Mouse (Mus musculus) intestine, embryonic 14.5 days (tissue): ENCODE data around the gene Dpep1. TPM values are rescaled to one million over a fixed set of nuclear protein-coding genes. Genes with fewer than 3 reads are reported as not detected.

ENCODE experiments used
- ATAC-seq: fragments of 200-750 bp; cut with Nextera tagmentation; replicated peaks from 2 replicates; pipeline ENCODE4 v1.8.0; 2017; ENCODE audit warnings: low read depth, moderate number of reproducible peaks, moderate TSS enrichment, moderate library complexity; ENCODE audit not compliant: low FRiP score, low TSS enrichment
- DNase-seq: peaks from one replicate; pipeline ENCODE4 v3.0.0-alpha.2; 2018; ENCODE audit warnings: low spot score
- H3K27ac ChIP-seq: fragments of 300-500 bp; sonication (generic); 2 replicates; pipeline ENCODE4 v1.5.1; 2014; ENCODE audit warnings: low read depth, mild to moderate bottlenecking, control low read depth
- H3K27me3 ChIP-seq: fragments of 300-500 bp; sonication (generic); replicated peaks from 2 replicates; pipeline ENCODE4 v1.6.1; 2014; ENCODE audit warnings: low read length, control low read depth; ENCODE audit not compliant: control insufficient read depth, insufficient read depth
- H3K36me3 ChIP-seq: fragments of 300-500 bp; sonication (generic); 2 replicates; pipeline ENCODE4 v1.6.1; 2014; ENCODE audit warnings: low read length, control low read depth; ENCODE audit not compliant: control insufficient read depth, insufficient read depth
- H3K4me1 ChIP-seq: fragments of 300-500 bp; sonication (generic); replicated peaks from 2 replicates; pipeline ENCODE4 v1.6.1; 2014; ENCODE audit warnings: low read length, control low read depth, mixed read lengths; ENCODE audit not compliant: control insufficient read depth, insufficient read depth
- H3K4me2 ChIP-seq: fragments of 300-500 bp; sonication (generic); 2 replicates; pipeline ENCODE4 v1.6.1; 2014; ENCODE audit warnings: low read length
- H3K4me3 ChIP-seq: fragments of 300-500 bp; sonication (generic); 2 replicates; pipeline ENCODE4 v1.5.1; 2014; ENCODE audit warnings: low read depth, low read length, control low read depth, mixed read lengths
- H3K9ac ChIP-seq: fragments of 300-500 bp; sonication (generic); 2 replicates; pipeline ENCODE4 v1.6.1; 2014; ENCODE audit warnings: mild to moderate bottlenecking, low read length
- H3K9me3 ChIP-seq: fragments of 300-500 bp; sonication (generic); 2 replicates; pipeline ENCODE4 v1.6.1; 2016; ENCODE audit warnings: low read length, control low read depth; ENCODE audit not compliant: control insufficient read depth
- WGBS: fragments of 180-500 bp; shearing (Covaris S2); extraction: QIAGEN DNeasy Blood & Tissue Kit; methylation state at CpG from one replicate; pipeline ENCODE4 v1.1.7; 2014; 5-methylcytosine and 5-hydroxymethylcytosine counted together
- polyA plus RNA-seq: library from polyadenylated mRNA; unstranded; fragments of >200 nt; fragmentation: Nextera tagmentation; extraction: Ambion mirVana; gene quantifications from 2 replicates; pipeline ENCODE4 v1.2.1, GENCODE M21; 2014

The Dpep1 gene
- polyA plus RNA-seq = 0.28 and 1.3 TPM in 2 replicates

DNA sequence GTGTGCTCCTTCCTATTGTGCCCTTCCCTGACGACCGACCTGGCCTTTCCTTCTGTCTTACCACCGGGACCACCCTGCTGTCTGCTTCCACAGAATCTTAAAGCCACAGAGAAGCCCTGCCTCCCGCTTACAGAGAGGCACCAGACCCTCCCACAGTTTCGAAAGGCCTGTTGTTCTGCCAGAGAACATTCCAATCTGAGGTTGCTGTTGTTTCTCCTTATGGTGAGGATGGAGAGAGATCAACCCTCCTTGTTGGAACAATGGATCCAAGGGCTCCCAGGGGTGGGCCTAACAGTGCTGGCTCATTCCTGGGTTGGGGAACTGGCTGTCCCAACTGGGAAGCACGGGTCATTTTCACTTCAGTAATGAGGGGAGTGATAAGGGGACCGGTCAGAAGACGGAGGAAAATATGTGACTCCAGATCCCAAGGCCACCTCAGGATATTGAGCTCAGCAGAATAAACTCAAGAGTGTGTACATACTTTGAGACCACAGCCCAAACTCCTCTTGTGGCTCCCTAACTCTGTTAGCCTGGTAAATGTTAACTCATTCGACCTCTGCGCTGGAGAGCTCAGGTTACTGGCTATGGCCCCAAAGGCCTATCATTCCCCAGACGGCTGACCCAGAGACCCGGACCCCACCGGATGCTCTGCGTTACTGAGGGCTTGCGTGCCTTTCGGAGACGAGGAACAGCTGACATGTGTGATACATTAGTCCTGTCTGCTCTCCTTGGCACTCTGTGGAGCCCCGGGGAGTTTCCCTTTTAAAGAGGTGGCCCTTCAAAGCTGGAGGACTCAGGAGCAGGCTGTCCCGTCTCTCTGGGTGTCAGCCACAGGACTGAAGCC is at the start of gene Dpep1:
TSS of gene Dpep1 (plus strand) at position 677 of the 844 bp plus-strand sequence.
- H3K27ac ChIP-seq = peak within 1 kb of the TSS; percentile 43; the same call in 1 of the 2 replicates
- H3K36me3 ChIP-seq = no peaks in the 10 kb centered on the region
- H3K9ac ChIP-seq = peak within 1 kb of the TSS; percentile 32; the same call in 1 of the 2 replicates
- ATAC-seq (0 out of 2 replicates have a peak, but pooled peaks have one; percentile 10), DNase-seq (peak; percentile 55)
- H3K4me3 ChIP-seq = no peak within 1 kb of the TSS
- H3K27me3 ChIP-seq = no peaks in the 10 kb centered on the region
- no peak within 1 kb of the TSS for H3K4me2 ChIP-seq
- H3K4me1 ChIP-seq = peaks cover 11% of the 10 kb centered on the region
- no peaks in the 10 kb centered on the region for H3K9me3 ChIP-seq
- 20% methylated on average over 19 of the region's 19 CpGs for WGBS

DNA sequence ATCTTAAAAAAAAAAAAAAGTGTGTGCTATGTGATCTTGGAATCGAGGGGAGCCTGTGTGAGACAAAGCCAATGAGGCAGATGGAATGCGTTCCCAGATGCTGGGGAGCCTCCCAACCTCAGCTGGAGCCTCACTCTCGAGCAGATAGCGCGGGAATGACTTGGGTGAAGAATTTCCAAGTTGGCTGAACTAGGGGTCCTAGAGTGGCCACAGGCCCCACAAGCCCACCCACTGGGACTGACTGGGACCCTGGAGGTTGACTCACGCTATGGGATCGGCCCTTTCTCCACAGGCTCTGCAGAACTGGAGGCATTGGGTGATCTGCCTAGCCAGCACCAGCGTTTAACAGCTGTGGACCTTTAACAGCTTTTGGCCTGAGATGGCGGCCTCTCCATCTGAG is 49.8 kb upstream of the Dpep1 start:
- ATAC-seq (no peak), DNase-seq (no peak)
- Histone ChIP-seq H3K4me1 (peaks cover 16% of the 10 kb centered on the region), H3K9ac (no peak overlapping the region), H3K4me2 (no peak overlapping the region), H3K4me3 (no peak overlapping the region), H3K27ac (no peak overlapping the region), H3K9me3 (no peaks in the 10 kb centered on the region), H3K36me3 (no peaks in the 10 kb centered on the region), H3K27me3 (no peaks in the 10 kb centered on the region)
- 76% methylated on average over 9 of the region's 9 CpGs for WGBS

DNA sequence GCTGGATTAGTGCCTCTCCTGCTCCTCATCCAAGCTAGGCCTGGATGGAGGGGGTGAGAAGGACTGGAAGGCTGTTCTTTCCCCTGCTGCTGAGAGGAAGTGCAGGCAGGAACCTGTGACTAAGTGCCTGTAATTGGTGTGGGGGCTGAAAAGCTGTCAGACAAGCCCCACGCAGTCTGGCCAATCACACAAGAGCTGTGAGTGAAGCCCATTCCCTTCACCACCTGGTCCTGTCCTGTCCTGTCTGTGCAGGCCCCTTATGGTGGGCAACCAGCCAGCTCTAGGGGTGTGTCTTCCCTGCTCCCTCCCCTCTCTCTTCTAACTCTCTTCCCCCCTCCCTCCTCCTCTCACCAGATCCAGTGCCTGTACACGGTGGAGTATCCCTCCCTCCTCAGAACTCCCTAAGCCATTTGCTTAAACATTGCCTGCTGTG is 48.4 kb upstream of the Dpep1 start:
- ATAC-seq (peak; percentile 93), DNase-seq (peak; percentile 80)
- no peak overlapping the region for H3K4me3 ChIP-seq
- whole genome bisulfite sequencing = 0% methylated on average over 2 of the region's 2 CpGs
- peak overlapping the region; percentile 87 for H3K27ac ChIP-seq
- no peaks in the 10 kb centered on the region for H3K9me3 ChIP-seq
- H3K9ac ChIP-seq = no peak overlapping the region
- H3K4me1 ChIP-seq = peaks cover 25% of the 10 kb centered on the region
- H3K4me2 ChIP-seq = peak overlapping the region; percentile 18; the same call in 1 of the 2 replicates
- no peaks in the 10 kb centered on the region for H3K27me3 ChIP-seq
- no peaks in the 10 kb centered on the region for H3K36me3 ChIP-seq

DNA sequence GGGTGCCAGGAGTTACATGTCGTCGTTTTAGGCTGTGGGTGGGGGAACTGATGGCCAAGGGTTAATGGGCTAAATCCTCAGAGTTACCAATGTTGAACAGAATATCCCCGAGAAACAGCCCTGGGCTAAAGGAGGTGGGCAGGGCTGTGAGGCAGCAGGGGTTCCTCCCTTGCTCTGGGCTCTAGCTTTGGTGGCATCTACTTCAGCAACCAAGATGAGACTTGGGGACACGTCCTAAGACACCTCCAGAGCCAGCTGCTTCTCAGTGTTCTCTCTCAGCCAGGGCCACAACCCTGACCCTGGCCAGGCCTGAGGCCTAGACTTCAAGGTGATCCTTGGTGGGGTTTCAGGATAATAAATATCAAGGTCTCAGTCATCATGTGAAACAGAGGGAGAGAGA is 47.3 kb upstream of the Dpep1 start:
- DNase-seq (no peak), ATAC-seq (no peak)
- 72% methylated on average over 4 of the region's 4 CpGs for WGBS
- Histone ChIP-seq H3K4me2 (no peak overlapping the region), H3K36me3 (no peaks in the 10 kb centered on the region), H3K4me3 (no peak overlapping the region), H3K9ac (no peak overlapping the region), H3K27me3 (no peaks in the 10 kb centered on the region), H3K9me3 (no peaks in the 10 kb centered on the region), H3K27ac (no peak overlapping the region), H3K4me1 (peaks cover 25% of the 10 kb centered on the region)

DNA sequence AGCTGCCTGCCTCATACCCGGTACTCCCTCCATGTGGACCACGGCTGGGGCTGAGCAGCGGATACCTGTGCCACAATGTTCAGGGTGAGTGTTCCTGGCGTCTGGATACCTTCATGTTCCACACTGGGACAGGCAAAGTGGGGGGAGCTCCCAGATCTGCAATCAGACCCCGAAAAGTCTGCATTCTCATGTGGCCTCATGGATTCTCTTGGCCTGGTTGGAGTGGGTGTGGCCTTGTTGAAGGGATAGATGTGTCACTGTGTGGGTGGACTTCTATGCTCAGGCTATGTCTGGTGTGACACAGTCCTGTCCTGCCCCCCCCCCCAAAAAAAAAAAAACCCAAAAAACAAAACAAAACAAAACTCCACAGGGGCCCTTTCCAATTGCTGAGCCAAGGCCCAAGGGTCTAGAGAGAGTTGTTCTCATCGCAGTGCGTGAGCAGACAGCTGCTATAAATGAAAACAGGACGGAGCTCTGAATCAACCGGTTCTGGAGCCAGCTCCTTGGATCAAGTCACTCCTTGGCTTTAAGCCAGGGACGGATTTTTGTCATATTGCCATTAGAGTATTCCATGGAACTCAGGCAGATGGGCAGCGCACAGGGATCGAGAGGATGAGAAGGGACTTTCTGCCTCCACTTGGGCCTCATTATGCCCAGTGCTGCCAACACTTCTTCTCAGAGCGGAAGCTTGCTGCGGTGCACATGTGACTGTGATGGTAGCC is 44.1 kb upstream of the Dpep1 start:
- no peaks in the 10 kb centered on the region for H3K36me3 ChIP-seq
- H3K27me3 ChIP-seq = no peaks in the 10 kb centered on the region
- H3K4me2 ChIP-seq = no peak overlapping the region
- DNase-seq = no peak
- no peak for ATAC-seq
- H3K4me3 ChIP-seq = no peak overlapping the region
- WGBS = 67% methylated on average over 14 of the region's 14 CpGs
- no peak overlapping the region for H3K9ac ChIP-seq
- H3K4me1 ChIP-seq = peaks cover 28% of the 10 kb centered on the region
- no peaks in the 10 kb centered on the region for H3K9me3 ChIP-seq
- peak overlapping the region; percentile 78 for H3K27ac ChIP-seq

DNA sequence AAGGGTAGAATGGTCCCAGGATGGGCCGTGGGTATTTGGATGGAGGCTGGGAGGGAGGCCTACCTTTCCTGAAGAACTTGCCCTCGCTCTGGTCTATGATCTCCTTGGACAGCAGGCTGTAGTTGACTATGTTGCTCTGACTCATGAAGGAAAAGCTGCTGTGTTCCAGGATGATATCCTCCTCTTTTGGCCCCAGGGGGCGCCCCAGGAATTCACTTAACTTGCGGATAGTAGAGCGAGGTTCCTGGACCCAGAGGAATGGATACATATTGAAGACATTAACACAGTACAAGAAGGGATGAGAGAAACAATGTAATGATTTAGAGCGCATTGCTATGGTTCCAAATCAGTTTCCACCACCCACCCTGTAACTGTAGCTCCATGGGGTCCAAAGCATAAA is 40.8 kb upstream of the Dpep1 start:
- Histone ChIP-seq H3K9me3 (no peaks in the 10 kb centered on the region), H3K36me3 (no peaks in the 10 kb centered on the region), H3K4me2 (no peak overlapping the region), H3K4me1 (peaks cover 12% of the 10 kb centered on the region; the same call in 1 of the 2 replicates), H3K9ac (no peak overlapping the region), H3K27ac (no peak overlapping the region), H3K4me3 (no peak overlapping the region), H3K27me3 (no peaks in the 10 kb centered on the region)
- ATAC-seq = no peak
- 56% methylated on average over 6 of the region's 6 CpGs for WGBS
- no peak for DNase-seq

DNA sequence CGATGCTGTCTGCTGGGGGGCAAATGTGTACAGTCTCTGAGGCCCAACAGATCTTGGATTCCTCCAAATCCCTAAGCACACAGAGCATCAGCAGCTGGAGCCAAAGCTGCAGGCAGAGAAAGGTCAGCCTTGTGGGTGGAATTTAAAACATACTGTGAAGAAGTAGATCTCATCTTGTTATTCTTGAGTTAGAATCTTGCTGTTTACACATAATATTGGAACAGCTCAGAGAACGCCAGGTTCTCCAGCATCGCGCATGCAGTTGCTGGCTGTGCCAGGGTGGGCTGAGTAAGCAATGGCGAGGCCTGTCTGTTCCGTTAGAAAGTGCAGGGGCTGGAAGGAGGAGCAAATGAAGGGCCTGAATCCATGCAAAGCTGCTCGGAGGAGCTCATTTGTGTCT is 39.7 kb upstream of the Dpep1 start:
- ATAC-seq (no peak), DNase-seq (no peak)
- Histone ChIP-seq H3K4me2 (no peak overlapping the region), H3K27me3 (no peaks in the 10 kb centered on the region), H3K9ac (no peak overlapping the region), H3K4me3 (no peak overlapping the region), H3K4me1 (peaks cover 18% of the 10 kb centered on the region), H3K36me3 (no peaks in the 10 kb centered on the region), H3K27ac (peak overlapping the region; percentile 19), H3K9me3 (no peaks in the 10 kb centered on the region)
- WGBS = 53% methylated on average over 7 of the region's 7 CpGs

DNA sequence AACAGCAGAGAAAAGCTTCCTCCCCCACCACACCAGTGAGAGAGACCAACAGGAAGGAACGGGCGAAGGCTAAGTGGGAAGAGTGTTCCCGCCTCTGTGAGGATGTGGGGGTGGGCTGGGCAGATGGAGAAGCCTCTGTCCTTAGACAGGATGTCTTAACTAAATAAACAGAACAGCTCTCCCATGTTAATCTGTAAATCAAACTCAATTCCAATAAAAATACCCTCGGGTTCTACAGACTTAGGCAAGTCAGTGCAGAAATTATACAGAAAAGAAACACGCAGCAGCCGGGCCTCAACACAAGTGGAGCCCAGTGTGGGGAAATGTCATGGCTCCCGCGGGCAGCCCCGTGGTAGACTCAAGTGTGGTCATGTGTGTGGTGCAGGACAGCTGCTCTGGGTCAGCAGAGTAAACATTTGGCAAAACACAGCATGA is 35.3 kb upstream of the Dpep1 start:
- DNase-seq (no peak), ATAC-seq (0 out of 2 replicates have a peak, but pooled peaks have one; percentile 36)
- WGBS = 29% methylated on average over 9 of the region's 9 CpGs
- H3K4me1 ChIP-seq = peaks cover 9% of the 10 kb centered on the region
- H3K9me3 ChIP-seq = no peaks in the 10 kb centered on the region
- no peaks in the 10 kb centered on the region for H3K36me3 ChIP-seq
- no peaks in the 10 kb centered on the region for H3K27me3 ChIP-seq
- no peak overlapping the region for H3K9ac ChIP-seq
- H3K4me2 ChIP-seq = no peak overlapping the region
- H3K4me3 ChIP-seq = no peak overlapping the region
- peak overlapping the region; percentile 75 for H3K27ac ChIP-seq
